Mouse (Mus musculus) CH12.LX (cell line): ENCODE data around the gene Hlcs. TPM values are rescaled to one million over a fixed set of nuclear protein-coding genes. Genes with fewer than 3 reads are reported as not detected.

Source experiments
- DNase-seq: peaks from one replicate; pipeline ENCODE4 v3.0.0-alpha.2; 2013; ENCODE audit errors: extremely low read depth
- H3K27ac ChIP-seq: 2 replicates; pipeline ENCODE4 v1.5.1; 2012; ENCODE audit warnings: low read depth, mild to moderate bottlenecking, control low read depth, moderate library complexity; ENCODE audit not compliant: insufficient read depth
- H3K27me3 ChIP-seq: replicated peaks from 2 replicates; pipeline ENCODE3; 2012; ENCODE audit warnings: inconsistent platforms
- H3K36me3 ChIP-seq, 2 experiments: replicated peaks in 1 of 2; 2 replicates each; pipeline versions ENCODE3 to v1.6.1; 2012; ENCODE audit warnings: inconsistent platforms in 1 of 2, low read length in 1 of 2, mild to moderate bottlenecking in 1 of 2, mixed read lengths in 1 of 2, moderate library complexity in 1 of 2; ENCODE audit not compliant: control insufficient read depth in 1 of 2, insufficient read depth in 1 of 2
- H3K4me1 ChIP-seq, 2 experiments: 2 replicates each; pipeline ENCODE4 v1.6.1; 2012; ENCODE audit warnings: inconsistent platforms in 1 of 2, moderate library complexity in 1 of 2; ENCODE audit not compliant: insufficient read depth in 2 of 2, control insufficient read depth in 1 of 2
- H3K4me2 ChIP-seq: 2 replicates; pipeline ENCODE4 v1.6.1; 2012; ENCODE audit warnings: low read depth, mild to moderate bottlenecking, control low read depth; ENCODE audit not compliant: poor library complexity, insufficient read depth, severe bottlenecking
- H3K4me3 ChIP-seq, 3 experiments: fragments of 150-350 bp in 1 of 3; sonication (generic) in 1 of 3; replicated peaks in 1 of 3; 2 replicates each; pipeline versions ENCODE3 to v1.5.1; 2011 to 2012; ENCODE audit warnings: low read depth in 2 of 3, low read length in 2 of 3, mild to moderate bottlenecking in 2 of 3, moderate library complexity in 2 of 3, control low read depth in 1 of 3, improper control_type of control experiment in 1 of 3, inconsistent platforms in 1 of 3, mixed read lengths in 1 of 3; ENCODE audit not compliant: poor library complexity in 1 of 3
- H3K79me2 ChIP-seq: replicated peaks from 2 replicates; pipeline ENCODE4 v1.6.1; 2012; ENCODE audit warnings: mild to moderate bottlenecking, moderate library complexity; ENCODE audit not compliant: control insufficient read depth, poor library complexity, insufficient read depth, severe bottlenecking; ENCODE audit errors: extremely low read depth
- H3K9ac ChIP-seq: 2 replicates; pipeline ENCODE4 v1.6.1; 2012; ENCODE audit warnings: low read depth, mild to moderate bottlenecking, control low read depth, moderate library complexity; ENCODE audit not compliant: insufficient read depth
- H3K9me3 ChIP-seq: replicated peaks from 2 replicates; pipeline ENCODE3; 2012; ENCODE audit warnings: low read length, inconsistent platforms, mixed read lengths
- BHLHE40 ChIP-seq: IDR thresholded peaks from 2 replicates; pipeline ENCODE4 v1.6.1; 2011; ENCODE audit warnings: mild to moderate bottlenecking, low read depth, low read length, improper control_type of control experiment
- EP300 ChIP-seq: IDR thresholded peaks from 2 replicates; pipeline ENCODE4 v1.6.1; 2011; ENCODE audit warnings: low read length, improper control_type of control experiment
- GABPA ChIP-seq: IDR thresholded peaks from 2 replicates; pipeline ENCODE4 v1.6.1; 2012; ENCODE audit warnings: low read depth, low read length, improper control_type of control experiment, inconsistent platforms; ENCODE audit not compliant: insufficient replicate concordance
- HCFC1 ChIP-seq: IDR thresholded peaks from 2 replicates; pipeline ENCODE4 v1.6.1; 2012; ENCODE audit warnings: low read depth, mild to moderate bottlenecking, inconsistent platforms, low read length, improper control_type of control experiment
- IRF4 ChIP-seq: IDR thresholded peaks from 2 replicates; pipeline ENCODE4 v1.6.1; 2014; ENCODE audit warnings: low read depth, mild to moderate bottlenecking, inconsistent platforms, low read length, improper control_type of control experiment
- JUN ChIP-seq: IDR thresholded peaks from 2 replicates; pipeline ENCODE4 v1.6.1; 2011; ENCODE audit warnings: low read depth, mild to moderate bottlenecking, low read length, improper control_type of control experiment, moderate library complexity; ENCODE audit not compliant: insufficient read depth
- JUND ChIP-seq: conservative IDR thresholded peaks from 2 replicates; pipeline ENCODE4 v1.6.1; 2011; ENCODE audit warnings: low read depth, low read length, improper control_type of control experiment
- MAZ ChIP-seq: IDR thresholded peaks from 2 replicates; pipeline ENCODE4 v1.6.1; 2012; ENCODE audit warnings: low read depth, mild to moderate bottlenecking, inconsistent platforms, low read length, improper control_type of control experiment, moderate library complexity
- MYC ChIP-seq: IDR thresholded peaks from 2 replicates; pipeline ENCODE4 v1.6.1; 2011; ENCODE audit warnings: low read depth, mild to moderate bottlenecking, improper control_type of control experiment, low read length
- NRF1 ChIP-seq: IDR thresholded peaks from 2 replicates; pipeline ENCODE4 v1.6.1; 2014; ENCODE audit warnings: low read depth, mild to moderate bottlenecking, inconsistent platforms, low read length, improper control_type of control experiment, moderate library complexity
- RAD21 ChIP-seq: IDR thresholded peaks from 2 replicates; pipeline ENCODE4 v1.6.1; 2011; ENCODE audit warnings: low read depth, mild to moderate bottlenecking, low read length, improper control_type of control experiment, moderate library complexity
- RCOR1 ChIP-seq: conservative IDR thresholded peaks from 2 replicates; pipeline ENCODE4 v1.6.1; 2012; ENCODE audit warnings: low read depth, mild to moderate bottlenecking, inconsistent platforms, low read length, improper control_type of control experiment
- SIN3A ChIP-seq: IDR thresholded peaks from 2 replicates; pipeline ENCODE4 v1.6.1; 2012; ENCODE audit warnings: low read length, improper control_type of control experiment, inconsistent platforms
- SMC3 ChIP-seq: IDR thresholded peaks from 2 replicates; pipeline ENCODE4 v1.6.1; 2011; ENCODE audit warnings: low read depth, low read length, improper control_type of control experiment
- TBP ChIP-seq: conservative IDR thresholded peaks from 2 replicates; pipeline ENCODE4 v1.6.1; 2011; ENCODE audit warnings: low read depth, low read length, improper control_type of control experiment
- UBTF ChIP-seq: IDR thresholded peaks from 2 replicates; pipeline ENCODE4 v1.6.1; 2012; ENCODE audit warnings: low read depth, mild to moderate bottlenecking, inconsistent platforms, low read length, improper control_type of control experiment, moderate library complexity
- USF2 ChIP-seq: conservative IDR thresholded peaks from 2 replicates; pipeline ENCODE4 v1.6.1; 2011; ENCODE audit warnings: low read depth, low read length, improper control_type of control experiment
- ZC3H11A ChIP-seq: IDR thresholded peaks from 2 replicates; pipeline ENCODE4 v1.6.1; 2012; ENCODE audit warnings: low read depth, mild to moderate bottlenecking, inconsistent platforms, low read length, improper control_type of control experiment
- ZMIZ1 ChIP-seq: IDR thresholded peaks from 2 replicates; pipeline ENCODE4 v1.6.1; 2012; ENCODE audit warnings: low read depth, mild to moderate bottlenecking, inconsistent platforms, low read length, improper control_type of control experiment
- dilution Hi-C: fragments of 300-500 bp; cut with MboI; formaldehyde crosslinking; loops from 2 replicates; pipeline ENCODE4 v1.14.3; 2020; ENCODE audit warnings: low sequenced_read_pairs; ENCODE audit not compliant: extremely low pct_unique_long_range_greater_than_20kb, extremely low pct_ligation_motif_present
- in situ Hi-C: fragments of 300-500 bp; cut with MboI; formaldehyde crosslinking; loops from 3 replicates; pipeline ENCODE4 v1.14.3; 2019; ENCODE audit warnings: low sequenced_read_pairs, low pct_ligation_motif_present, low pct_unique_long_range_greater_than_20kb, mixed read lengths
- polyA plus RNA-seq: library from polyadenylated mRNA; unstranded; fragments of >175 nt; gene quantifications from 2 replicates; pipeline ENCODE4 v1.2.1, GENCODE M21; 2012; ENCODE audit warnings: low read depth; ENCODE audit not compliant: insufficient read length
- total RNA-seq, 2 experiments: library from RNA; depleted of rRNA; stranded (reverse); fragments of 300-350 nt in 1 of 2; fragments of >200 nt in 1 of 2; gene quantifications; 2 replicates each; pipeline ENCODE4 v1.2.3; 2012 to 2014

Hlcs gene
- total and polyA plus RNA-seq, 3 experiments: 5.3 to 12.5 (median 9.4) TPM

- no peak for DNase-seq
- peaks cover 38% of the 10 kb centered on the region for H3K9me3 ChIP-seq
- in situ Hi-C loops: no loop called here
- no peak for TF ChIP-seq IRF4
- no peak for TF ChIP-seq RAD21
- no peak for TF ChIP-seq BHLHE40
- dilution Hi-C loops: no loop called here
- no peak overlapping the region for H3K4me3 ChIP-seq
- H3K36me3 ChIP-seq: no peaks in the 10 kb centered on the region
- no peaks in the 10 kb centered on the region for H3K27me3 ChIP-seq
- no peak overlapping the region for H3K27ac ChIP-seq
- no peak overlapping the region for H3K4me2 ChIP-seq
- peaks cover 0 to 6% of the 10 kb centered on the region in 2 experiments; a peak in 2 of 4 replicates for H3K4me1 ChIP-seq
- no peaks in the 10 kb centered on the region for H3K79me2 ChIP-seq
- H3K9ac ChIP-seq: no peak overlapping the region
Observed at GRCm38 (mm10) chr16:94083848-94084525, 229.4 kb downstream of the Hlcs start.

GRCm38 (mm10) chr16:94082960-94083847 lies 230.2 kb downstream of the Hlcs start:
- no peaks in the 10 kb centered on the region for H3K79me2 ChIP-seq
- no peaks in the 10 kb centered on the region for H3K27me3 ChIP-seq
- no peak overlapping the region for H3K27ac ChIP-seq
- no peak for DNase-seq
- H3K36me3 ChIP-seq: no peaks in the 10 kb centered on the region
- dilution Hi-C loops: no loop called here
- no peak for TF ChIP-seq SIN3A
- no peak overlapping the region for H3K4me3 ChIP-seq
- H3K4me1 ChIP-seq: peaks cover 0 to 6% of the 10 kb centered on the region in 2 experiments; a peak in 2 of 4 replicates
- peaks cover 38% of the 10 kb centered on the region for H3K9me3 ChIP-seq
- in situ Hi-C loops: no loop called here
- no peak overlapping the region for H3K9ac ChIP-seq
- H3K4me2 ChIP-seq: no peak overlapping the region

- no peaks in the 10 kb centered on the region for H3K36me3 ChIP-seq
- no peaks in the 10 kb centered on the region for H3K27me3 ChIP-seq
- TF ChIP-seq NRF1 (no peak), JUN (no peak), MYC (no peak), HCFC1 (no peak), ZC3H11A (no peak), SIN3A (no peak), UBTF (no peak), MAZ (no peak), SMC3 (no peak), IRF4 (no peak), ZMIZ1 (no peak), BHLHE40 (no peak), JUND (no peak), RCOR1 (no peak), GABPA (no peak), EP300 (no peak), USF2 (no peak), TBP (no peak)
- H3K4me2 ChIP-seq: no peak overlapping the region
- H3K4me1 ChIP-seq: peaks cover 0 to 6% of the 10 kb centered on the region in 2 experiments; a peak in 2 of 4 replicates
- no peaks in the 10 kb centered on the region for H3K79me2 ChIP-seq
- in situ Hi-C loops: no loop called here
- H3K9me3 ChIP-seq: peaks cover 36% of the 10 kb centered on the region
- DNase-seq: no peak
- dilution Hi-C loops: no loop called here
- no peak overlapping the region for H3K4me3 ChIP-seq
- H3K9ac ChIP-seq: no peak overlapping the region
- no peak overlapping the region for H3K27ac ChIP-seq
Observed at GRCm38 (mm10) chr16:94081996-94082708, 231.2 kb downstream of the Hlcs start.
